Mouse (Mus musculus) hindbrain, postnatal 0 days (tissue): ENCODE results near the gene Egfl7. TPM values are rescaled to one million over a fixed set of nuclear protein-coding genes. Genes with fewer than 3 reads are reported as not detected.
A peak's percentile ranks its signal among the peaks of the same experiment; 100 is the strongest.

Experiments used
- ATAC-seq: fragments of 200-750 bp; cut with Nextera tagmentation; 2 replicates; pipeline ENCODE4 v1.8.0; 2017; ENCODE audit warnings: mild to moderate bottlenecking, moderate TSS enrichment, moderate library complexity
- DNase-seq: peaks from one replicate; pipeline ENCODE4 v3.0.0-alpha.2; 2015; ENCODE audit warnings: low spot score
- H3K27ac ChIP-seq: fragments of 300-500 bp; sonication (generic); 2 replicates; pipeline ENCODE4 v1.5.1; 2014; ENCODE audit warnings: mild to moderate bottlenecking
- H3K27me3 ChIP-seq: fragments of 300-500 bp; sonication (generic); 2 replicates; pipeline ENCODE4 v1.6.1; 2014; ENCODE audit warnings: low read length, mixed read lengths; ENCODE audit not compliant: insufficient read depth
- H3K36me3 ChIP-seq: fragments of 300-500 bp; sonication (generic); 2 replicates; pipeline ENCODE4 v1.6.1; 2014; ENCODE audit warnings: low read length, mixed read lengths; ENCODE audit not compliant: insufficient read depth
- H3K4me1 ChIP-seq: fragments of 300-500 bp; sonication (generic); 2 replicates; pipeline ENCODE4 v1.6.1; 2014; ENCODE audit warnings: antibody characterized with exemption, low read length, mixed read lengths; ENCODE audit not compliant: insufficient read depth
- H3K4me2 ChIP-seq: fragments of 300-500 bp; sonication (generic); 2 replicates; pipeline ENCODE4 v1.6.1; 2014; ENCODE audit warnings: low read depth, mild to moderate bottlenecking, low read length, moderate library complexity, mixed read lengths
- H3K4me3 ChIP-seq: fragments of 300-500 bp; sonication (generic); 2 replicates; pipeline ENCODE4 v1.5.1; 2014; ENCODE audit warnings: low read length
- H3K9ac ChIP-seq: fragments of 300-500 bp; sonication (generic); replicated peaks from 2 replicates; pipeline ENCODE4 v1.6.1; 2014; ENCODE audit warnings: mild to moderate bottlenecking, low read length, moderate library complexity, mixed read lengths
- H3K9me3 ChIP-seq: fragments of 300-500 bp; sonication (generic); 2 replicates; pipeline ENCODE4 v1.6.1; 2016; ENCODE audit warnings: low read length, mixed read lengths
- CTCF ChIP-seq: IDR thresholded peaks from 2 replicates; pipeline ENCODE4 v1.5.1; 2016; ENCODE audit warnings: antibody characterized with exemption, control low read depth, low read depth
- WGBS: fragments of 180-500 bp; shearing (Covaris S2); extraction: QIAGEN DNeasy Blood & Tissue Kit; methylation state at CpG from one replicate; pipeline ENCODE4 v1.1.7; 2014; 5-methylcytosine and 5-hydroxymethylcytosine counted together
- microRNA counts: library from miRNA; unstranded; fragments of <30 nt; microRNA quantifications from one replicate; lab custom pipeline; 2015
- microRNA-seq, 2 experiments: library from miRNA; unstranded; fragments of <30 nt; microRNA quantifications; one replicate each; pipeline ENCODE4; 2016
- polyA plus RNA-seq: library from polyadenylated mRNA; unstranded; fragments of >200 nt; fragmentation: Nextera tagmentation; extraction: Ambion mirVana; gene quantifications from 2 replicates; pipeline ENCODE4 v1.2.1, GENCODE M21; 2015
- total RNA-seq: library from RNA; depleted of rRNA; stranded (reverse); fragments of >200 nt; gene quantifications from 2 replicates; pipeline ENCODE4 v1.2.3, GENCODE M21; 2014; rRNA removed

Gene Egfl7
- total and polyA plus RNA-seq, 2 experiments from 2014 or later, result 76.5 to 79.5 TPM

DNA sequence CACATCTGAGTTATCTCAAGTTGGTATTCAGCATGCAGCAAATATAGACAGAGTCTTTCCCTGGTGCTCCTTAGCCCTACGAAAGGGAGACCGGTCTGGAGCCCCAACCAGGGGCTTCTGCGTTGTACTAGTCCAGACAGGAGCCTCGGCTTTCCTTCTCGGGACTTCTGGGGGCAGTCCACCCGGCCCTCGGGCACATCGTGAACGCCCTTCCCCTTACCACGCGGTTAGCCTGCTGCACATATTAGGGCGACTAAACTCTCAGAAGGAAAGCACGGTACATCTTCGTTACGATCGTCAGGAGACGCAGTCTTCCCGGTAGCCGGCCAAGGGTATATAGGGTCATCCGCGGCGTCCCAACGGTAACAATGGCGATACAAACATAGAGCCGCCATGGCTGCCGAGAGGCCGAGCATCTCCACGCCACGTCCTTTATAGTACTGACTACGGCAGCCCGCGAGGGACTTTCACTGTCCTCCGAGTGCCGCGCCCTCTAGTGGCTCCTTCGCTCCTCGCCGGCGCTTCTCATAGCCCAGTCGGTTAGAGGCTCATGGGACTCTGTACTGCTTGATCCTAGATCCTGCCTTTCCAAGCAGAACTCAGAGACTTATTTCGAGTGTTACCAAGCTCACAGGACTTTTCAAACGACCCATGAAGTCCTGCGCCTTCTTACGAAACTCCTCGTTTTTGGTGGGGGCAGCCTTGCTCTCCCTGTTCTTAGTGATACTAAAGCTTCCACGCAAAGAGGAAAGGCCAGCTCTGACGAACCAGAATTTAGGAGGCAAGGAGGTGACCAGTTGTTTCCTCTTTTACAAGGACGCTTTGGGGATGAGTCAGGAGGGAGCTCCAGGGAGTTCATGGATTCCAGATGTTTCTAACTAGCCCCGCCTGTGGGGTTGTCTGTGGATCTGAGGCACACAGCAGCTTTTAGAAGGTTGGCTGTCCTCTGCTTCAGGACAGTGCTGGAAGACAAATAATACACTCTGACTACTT lies 60.3 kb downstream of the Egfl7 start:
- TF ChIP-seq CTCF, result peak; percentile 96
- H3K9ac ChIP-seq, result peak overlapping the region; percentile 93

GRCm38 (mm10) chr2:26641006-26641647 lies 61.3 kb downstream of the Egfl7 start:
- Histone ChIP-seq H3K27ac (no peak overlapping the region), H3K9me3 (no peaks in the 10 kb centered on the region), H3K36me3 (peaks cover 17% of the 10 kb centered on the region), H3K4me2 (no peak overlapping the region), H3K4me3 (no peak overlapping the region), H3K27me3 (no peaks in the 10 kb centered on the region), H3K9ac (no peak overlapping the region), H3K4me1 (peaks cover 10% of the 10 kb centered on the region)
- no peak for ATAC-seq
- no peak for DNase-seq
- WGBS, result 81% methylated on average over 7 of the region's 7 CpGs
- no peak for TF ChIP-seq CTCF

More for the DNA sequence above, 60.3 kb downstream of the Egfl7 start:
- Histone ChIP-seq H3K4me2 (peak overlapping the region; percentile 67), H3K4me3 (peak overlapping the region; percentile 80), H3K9me3 (no peaks in the 10 kb centered on the region), H3K4me1 (peaks cover 10% of the 10 kb centered on the region), H3K27me3 (no peaks in the 10 kb centered on the region), H3K36me3 (peaks cover 27% of the 10 kb centered on the region), H3K27ac (peak overlapping the region; percentile 91)
- peak; percentile 88 for ATAC-seq
- WGBS, result 4% methylated on average over 49 of the region's 49 CpGs
- peak; percentile 99 for DNase-seq

MicroRNAs encoded within 50 kb of the gene (microRNA counts, 519-probe panel; counts per million panel counts)
- microRNA mmu-miR-126-3p (lab: Ali Mortazavi, UCI) (6,461 counts per million, percentile 97 among the panel's probes with 10 or more counts), microRNA mmu-miR-126-5p (lab: Ali Mortazavi, UCI) (3,155 counts per million, percentile 52 among the panel's probes with 10 or more counts)

Small RNA genes within 50 kb of the gene (microRNA-seq; reads per million reads assigned to microRNA genes)
- gene Mir126a (0.18 to 0.72 reads per million in 2 experiments), gene Mir126b (0 reads per million in 2 experiments)

Other genes starting within 250 kb of the Egfl7 start
- gene Dnlz, start 227.9 kb upstream of the Egfl7 start, total RNA-seq, result 38.2 and 38.5 TPM in 2 replicates
- 25.6 and 28.2 TPM in 2 replicates for gene Dnlz, start 227.9 kb upstream of the Egfl7 start, polyA plus RNA-seq
- 2.0 and 24.2 TPM in 2 replicates for gene Card9, start 219.1 kb upstream of the Egfl7 start, total RNA-seq
- gene Card9, start 219.1 kb upstream of the Egfl7 start, polyA plus RNA-seq, result 1.5 and 1.6 TPM in 2 replicates
- gene Snapc4, start 199.4 kb upstream of the Egfl7 start, total RNA-seq, result 44.7 and 56.4 TPM in 2 replicates
- gene Snapc4, start 199.4 kb upstream of the Egfl7 start, polyA plus RNA-seq, result 25.6 and 26.1 TPM in 2 replicates
- gene Entr1, start 190.7 kb upstream of the Egfl7 start, total RNA-seq, result 115 and 135 TPM in 2 replicates
- 133 and 138 TPM in 2 replicates for gene Entr1, start 190.7 kb upstream of the Egfl7 start, polyA plus RNA-seq
- gene Pmpca, start 190.7 kb upstream of the Egfl7 start, total RNA-seq, result 58.7 and 68.5 TPM in 2 replicates
- 94.9 and 95.8 TPM in 2 replicates for gene Pmpca, start 190.7 kb upstream of the Egfl7 start, polyA plus RNA-seq
- 30.2 and 40.6 TPM in 2 replicates for gene Inpp5e, start 170.8 kb upstream of the Egfl7 start, total RNA-seq
- gene Inpp5e, start 170.8 kb upstream of the Egfl7 start, polyA plus RNA-seq, result 16.3 and 17.3 TPM in 2 replicates
- gene Sec16a, start 134.8 kb upstream of the Egfl7 start, total RNA-seq, result 60.9 and 89.2 TPM in 2 replicates
- 9.9 and 10.5 TPM in 2 replicates for gene Sec16a, start 134.8 kb upstream of the Egfl7 start, polyA plus RNA-seq
- gene Notch1, start 63.4 kb upstream of the Egfl7 start, total RNA-seq, result 75.2 and 75.9 TPM in 2 replicates
- gene Notch1, start 63.4 kb upstream of the Egfl7 start, polyA plus RNA-seq, result 9.2 and 10.0 TPM in 2 replicates
- not detected in 2 replicates for gene Gm20532, start 6.6 kb downstream of the Egfl7 start, total RNA-seq
- not detected in 2 replicates for gene Gm20532, start 6.6 kb downstream of the Egfl7 start, polyA plus RNA-seq
- 12.2 and 13.9 TPM in 2 replicates for gene Agpat2, start 24.4 kb downstream of the Egfl7 start, total RNA-seq
- gene Agpat2, start 24.4 kb downstream of the Egfl7 start, polyA plus RNA-seq, result 6.2 and 8.2 TPM in 2 replicates
- gene Fam69b, start 48.4 kb downstream of the Egfl7 start, total RNA-seq, result 289 and 302 TPM in 2 replicates
- 129 and 142 TPM in 2 replicates for gene Fam69b, start 48.4 kb downstream of the Egfl7 start, polyA plus RNA-seq
- gene Lcn4, start 91.3 kb downstream of the Egfl7 start, total RNA-seq, result not detected in 2 replicates
- gene Lcn4, start 91.3 kb downstream of the Egfl7 start, polyA plus RNA-seq, result not detected in 2 replicates